Mouse (Mus musculus) liver, postnatal 0 days (tissue): Measurements from ENCODE around the gene 4930568D16Rik.

Experiments used
- CTCF ChIP-seq: sonication (generic); IDR thresholded peaks from 2 replicates; pipeline ENCODE4 v1.5.1; 2016; ENCODE audit warnings: antibody characterized with exemption, low read depth
- EP300 ChIP-seq: IDR thresholded peaks from 2 replicates; pipeline ENCODE4 v1.6.1; 2016; ENCODE audit warnings: antibody characterized with exemption, low read depth, mild to moderate bottlenecking

DNA sequence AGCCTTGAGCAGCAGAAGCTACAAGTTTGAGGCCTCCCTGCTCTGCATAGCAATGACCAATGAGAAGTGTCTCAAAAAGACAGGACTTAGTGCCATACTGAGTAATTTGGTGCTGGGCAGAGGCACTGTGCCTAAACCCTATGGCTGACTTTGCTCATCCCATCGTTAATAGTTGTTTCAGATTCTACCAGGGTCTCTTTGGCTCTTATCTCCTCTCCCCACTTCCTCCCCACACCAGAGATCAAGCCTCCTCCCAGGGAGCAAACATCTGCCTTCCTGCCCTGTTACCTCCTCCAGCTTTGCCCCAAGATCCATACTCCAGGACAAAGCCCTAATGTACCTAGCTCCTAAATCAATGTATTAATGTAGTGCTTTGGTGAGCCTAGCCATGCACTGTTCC lies 49.7 kb upstream of the 4930568D16Rik start:
- TF ChIP-seq CTCF = no peak
- TF ChIP-seq EP300 = no peak
